Mouse (Mus musculus): ENCODE data around the gene Exoc1. TPM values are rescaled to one million over a fixed set of nuclear protein-coding genes. Genes with fewer than 3 reads are reported as not detected.

Exoc1 gene
- polyA plus RNA-seq, 1 experiment from 2014 or later, result 53.9 TPM

DNA sequence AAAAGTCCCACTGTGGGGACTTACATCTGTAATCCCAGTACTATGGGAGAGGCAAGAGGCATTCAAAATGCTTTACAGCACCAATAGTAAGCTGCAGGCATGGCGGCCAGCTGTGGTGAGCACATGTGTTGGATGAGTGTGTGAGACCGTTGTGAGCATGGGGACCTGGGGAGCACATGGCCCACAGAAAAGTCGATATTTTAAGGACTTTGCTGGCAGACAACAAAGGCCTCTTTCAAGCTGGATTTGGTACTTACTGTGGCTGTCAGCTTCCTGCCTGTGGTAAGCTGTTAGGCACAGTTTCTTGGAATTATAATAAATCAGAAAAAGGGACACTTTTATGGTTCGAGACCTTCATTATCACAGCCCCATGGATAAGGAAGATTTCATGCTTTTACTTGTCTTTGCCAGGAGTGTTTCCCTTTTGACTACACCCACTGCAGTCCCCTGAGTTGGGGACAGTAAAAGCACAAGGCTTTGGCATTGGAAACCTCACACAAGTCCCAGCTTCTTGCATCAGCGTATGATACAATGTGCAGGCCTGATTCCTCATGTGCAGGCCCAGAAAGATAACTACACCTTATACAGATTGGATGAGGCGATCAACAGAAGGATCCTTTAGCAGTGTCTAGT, 83.9 kb downstream of the Exoc1 start:
- Histone ChIP-seq H3K4me3 (replicated peaks) (no peak overlapping the region), H3K4me1 (no peaks in the 10 kb centered on the region), H3K27me3 (replicated peaks) (no peaks in the 10 kb centered on the region), H3K4me2 (no peak overlapping the region), H3K27ac (replicated peaks) (no peak overlapping the region), H3K9me3 (replicated peaks) (no peaks in the 10 kb centered on the region), H3K9ac (replicated peaks) (no peak overlapping the region), H3K36me3 (peaks cover 61% of the 10 kb centered on the region)
- WGBS, result 46% methylated on average over 6 of the region's 6 CpGs
- no peak for ATAC-seq (ENCODE audit: low FRiP score)

DNA sequence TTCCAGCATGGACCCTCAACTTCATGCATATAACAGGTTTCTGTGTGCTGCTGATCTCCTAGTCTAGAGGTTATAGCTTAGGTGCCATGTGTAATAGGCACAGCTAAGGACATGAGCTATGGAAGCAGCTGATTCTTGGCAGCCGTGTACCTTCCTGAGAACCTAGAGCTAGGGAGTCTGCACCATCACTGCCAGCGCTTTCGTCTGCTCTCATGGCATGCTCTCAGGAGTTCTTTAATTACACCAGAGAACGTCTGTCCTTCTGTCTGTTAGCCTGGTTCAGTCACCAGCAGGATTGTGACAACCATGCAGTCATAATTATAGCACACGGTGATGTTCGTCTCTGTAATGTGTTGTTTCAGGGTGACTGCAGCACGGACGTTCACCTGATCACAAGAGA, 86.2 kb downstream of the Exoc1 start:
- H3K9ac ChIP-seq (replicated peaks), result no peak overlapping the region
- no peak overlapping the region for H3K27ac ChIP-seq (replicated peaks)
- 91% methylated on average over 8 of the region's 8 CpGs for WGBS
- no peaks in the 10 kb centered on the region for H3K4me1 ChIP-seq
- no peaks in the 10 kb centered on the region for H3K27me3 ChIP-seq (replicated peaks)
- H3K4me2 ChIP-seq, result no peak overlapping the region
- ATAC-seq (ENCODE audit: low FRiP score), result no peak
- H3K9me3 ChIP-seq (replicated peaks), result no peaks in the 10 kb centered on the region
- no peak overlapping the region for H3K4me3 ChIP-seq (replicated peaks)
- H3K36me3 ChIP-seq, result peaks cover 57% of the 10 kb centered on the region

DNA sequence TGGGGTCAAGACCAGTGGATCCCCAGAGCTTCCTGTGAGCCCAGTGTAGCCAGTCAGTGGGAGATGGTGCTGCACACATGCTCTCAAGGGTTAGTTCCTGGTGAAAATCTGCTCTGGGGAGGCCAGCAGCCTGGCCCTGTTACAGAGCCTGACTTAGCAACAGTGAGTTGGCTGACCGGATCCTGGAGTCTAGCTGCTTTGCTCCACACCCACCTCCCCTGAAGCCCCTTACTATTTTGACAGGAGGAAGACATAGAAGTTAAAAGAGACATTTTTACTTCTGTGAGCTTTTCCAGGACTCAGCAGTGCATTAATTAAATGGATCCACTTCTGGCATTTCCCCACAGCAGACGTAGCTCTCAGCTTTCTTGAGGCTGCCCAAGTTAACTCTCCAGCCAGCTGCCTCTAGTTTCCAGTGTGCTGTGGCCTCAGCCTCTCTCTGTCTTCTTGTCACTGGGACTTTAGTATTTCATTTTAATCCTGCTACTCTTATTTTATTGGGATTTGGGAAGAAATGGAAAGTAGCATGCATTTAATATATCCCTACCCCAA, 87.2 kb downstream of the Exoc1 start:
- Histone ChIP-seq H3K9me3 (replicated peaks) (no peaks in the 10 kb centered on the region), H3K4me2 (no peak overlapping the region), H3K27me3 (replicated peaks) (no peaks in the 10 kb centered on the region), H3K9ac (replicated peaks) (no peak overlapping the region), H3K4me3 (replicated peaks) (no peak overlapping the region), H3K36me3 (peaks cover 51% of the 10 kb centered on the region), H3K27ac (replicated peaks) (no peak overlapping the region), H3K4me1 (no peaks in the 10 kb centered on the region)
- no peak for ATAC-seq (ENCODE audit: low FRiP score)
- WGBS, result 92% methylated on average over 2 of the region's 2 CpGs

DNA sequence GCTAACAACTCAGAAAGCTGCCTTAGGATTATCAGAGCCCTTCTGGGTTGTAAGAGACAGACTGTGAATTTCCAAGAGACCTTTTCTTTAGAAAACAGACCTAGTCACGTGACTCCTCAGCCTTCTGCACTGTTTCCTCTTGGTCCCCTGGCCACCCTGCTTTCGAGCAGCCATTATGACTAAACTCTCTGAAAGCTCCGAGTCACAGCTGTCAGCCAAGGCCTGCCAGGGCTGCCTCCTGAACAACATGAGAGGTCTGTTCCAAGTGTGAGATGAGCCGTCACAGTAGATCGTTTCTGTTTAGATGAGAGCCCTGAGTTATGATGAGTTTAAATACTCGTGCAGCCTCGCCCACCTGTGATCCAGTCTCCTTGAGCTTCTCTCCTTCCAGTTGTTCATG, 89.6 kb downstream of the Exoc1 start:
- no peaks in the 10 kb centered on the region for H3K9me3 ChIP-seq (replicated peaks)
- no peak overlapping the region for H3K27ac ChIP-seq (replicated peaks)
- no peaks in the 10 kb centered on the region for H3K27me3 ChIP-seq (replicated peaks)
- peaks cover 42% of the 10 kb centered on the region for H3K36me3 ChIP-seq
- WGBS, result 76% methylated on average over 7 of the region's 7 CpGs
- H3K4me3 ChIP-seq (replicated peaks), result no peak overlapping the region
- ATAC-seq (ENCODE audit: low FRiP score), result no peak
- no peak overlapping the region for H3K4me2 ChIP-seq
- H3K9ac ChIP-seq (replicated peaks), result no peak overlapping the region
- no peaks in the 10 kb centered on the region for H3K4me1 ChIP-seq

Other genes starting within 250 kb of the Exoc1 start
- gene Clock, start 224.5 kb upstream of the Exoc1 start, polyA plus RNA-seq (2015; fragmentation: Nextera tagmentation; extraction: Ambion mirVana), result 15.0 and 15.2 TPM in 2 replicates
- not detected in 2 replicates for gene Pdcl2, start 198.2 kb upstream of the Exoc1 start, polyA plus RNA-seq (2015; fragmentation: Nextera tagmentation; extraction: Ambion mirVana)
- 2.6 and 2.7 TPM in 2 replicates for gene Nmu, start 165.5 kb upstream of the Exoc1 start, polyA plus RNA-seq (2015; fragmentation: Nextera tagmentation; extraction: Ambion mirVana)
- 7.3 and 9.8 TPM in 2 replicates for gene Gm7271, start 45.3 kb upstream of the Exoc1 start, polyA plus RNA-seq (2015; fragmentation: Nextera tagmentation; extraction: Ambion mirVana)
- gene Cep135, start 59.4 kb downstream of the Exoc1 start, polyA plus RNA-seq (2015; fragmentation: Nextera tagmentation; extraction: Ambion mirVana), result 3.9 and 4.4 TPM in 2 replicates
- 45.1 and 57.1 TPM in 2 replicates for gene C530008M17Rik, start 127.2 kb downstream of the Exoc1 start, polyA plus RNA-seq (2015; fragmentation: Nextera tagmentation; extraction: Ambion mirVana)